Mouse (Mus musculus) T-helper 2 cell (primary cell): ENCODE measurements around the gene Nmd3.

Source experiments
- in situ Hi-C: fragments of 300-600 bp; cut with MboI, MseI; formaldehyde crosslinking; loops from one replicate; pipeline ENCODE4 v1.15.1; 2025; ENCODE audit warnings: high pct_unique_total_duplicates

Nmd3 gene

DNA sequence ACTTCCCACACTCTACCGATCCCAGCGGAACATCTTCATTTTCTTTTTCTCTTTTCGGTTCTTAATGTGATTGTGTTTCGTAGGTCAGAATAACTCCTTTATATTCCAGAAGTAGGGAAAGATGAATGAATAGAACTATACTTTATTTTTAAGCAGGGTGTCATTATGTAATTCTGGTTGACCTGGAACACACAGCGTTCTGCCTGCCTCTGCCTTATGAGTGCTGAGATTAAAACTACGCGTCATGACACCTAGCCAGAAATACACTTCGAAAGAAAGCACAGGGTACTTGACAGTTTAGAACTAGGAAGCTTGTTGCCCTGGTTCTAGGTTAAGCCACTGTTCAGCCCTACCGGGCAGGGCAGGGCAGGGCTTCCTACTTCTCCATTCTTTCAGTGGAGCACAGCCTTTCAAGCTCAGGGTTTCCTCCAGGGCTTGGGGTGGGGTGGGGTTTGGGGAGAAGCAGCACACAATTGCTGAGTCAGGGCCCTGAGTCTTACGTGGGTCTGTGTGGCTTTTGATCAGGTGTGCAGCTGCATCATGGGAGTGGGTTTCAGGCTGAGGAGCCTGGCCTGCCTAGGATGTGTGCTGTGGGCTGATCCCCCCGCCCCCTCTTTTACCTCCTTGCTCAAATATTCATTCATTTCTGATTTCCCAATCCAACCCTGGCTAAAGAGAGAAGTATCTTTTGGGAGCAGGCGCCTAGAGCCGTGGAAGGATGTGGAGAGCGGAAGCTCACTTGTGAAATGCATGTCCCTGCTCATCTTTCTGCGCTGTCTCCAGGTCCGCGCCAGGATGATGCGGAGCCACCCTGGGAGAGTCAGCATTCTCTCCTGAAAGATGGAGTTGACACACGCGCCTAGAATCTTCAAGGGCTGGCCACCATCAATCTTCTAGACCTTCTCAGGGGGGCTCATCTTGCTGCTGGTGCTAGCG lies 42.1 kb downstream of the Nmd3 start:
- in situ Hi-C loops, result no loop called here

- in situ Hi-C loops, result no loop called here
Observed at GRCm38 (mm10) chr3:69765206-69765605, 43.4 kb downstream of the Nmd3 start.

DNA sequence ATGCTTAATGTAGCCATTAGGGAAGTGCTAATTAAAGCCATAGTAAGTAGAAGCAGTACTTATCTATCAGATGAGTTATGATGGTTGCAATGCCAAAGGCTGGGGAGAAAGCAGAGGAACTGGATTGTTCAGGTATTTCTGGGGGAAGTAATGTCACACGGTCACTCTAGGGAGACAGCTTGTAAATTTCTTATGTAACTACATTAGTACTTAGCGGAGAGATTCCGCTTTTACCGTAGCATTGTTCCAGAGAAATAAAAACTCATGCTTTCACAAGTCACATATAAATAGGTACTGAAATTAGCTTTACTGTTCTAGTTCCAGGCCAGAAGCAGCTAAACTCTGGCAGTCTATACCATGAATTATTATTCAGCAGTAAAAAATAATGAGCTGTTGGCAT lies 47.4 kb downstream of the Nmd3 start:
- in situ Hi-C loops, result no loop called here

DNA sequence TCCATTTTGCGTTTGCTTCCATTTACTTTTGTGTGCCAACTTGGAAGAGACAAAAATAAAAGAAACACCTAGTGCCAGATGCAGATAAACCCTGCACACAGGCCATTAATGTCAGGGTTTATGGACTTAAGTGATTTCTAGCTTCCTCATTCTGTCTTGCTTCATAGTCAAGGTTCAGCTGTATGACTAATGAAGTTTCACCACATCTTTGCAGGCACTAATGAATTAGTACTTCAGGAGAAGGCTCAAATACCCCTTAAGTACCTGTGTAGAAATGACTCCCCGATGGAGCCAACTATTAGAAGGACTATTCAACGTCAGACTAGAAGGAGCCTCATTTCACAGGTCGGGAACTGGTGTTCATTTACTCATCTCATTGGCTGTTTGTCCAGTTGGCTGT lies 51.6 kb downstream of the Nmd3 start:
- in situ Hi-C loops, result no loop called here

- in situ Hi-C loops, result no loop called here
Observed at GRCm38 (mm10) chr3:69779246-69779796, 57.5 kb downstream of the Nmd3 start.

DNA sequence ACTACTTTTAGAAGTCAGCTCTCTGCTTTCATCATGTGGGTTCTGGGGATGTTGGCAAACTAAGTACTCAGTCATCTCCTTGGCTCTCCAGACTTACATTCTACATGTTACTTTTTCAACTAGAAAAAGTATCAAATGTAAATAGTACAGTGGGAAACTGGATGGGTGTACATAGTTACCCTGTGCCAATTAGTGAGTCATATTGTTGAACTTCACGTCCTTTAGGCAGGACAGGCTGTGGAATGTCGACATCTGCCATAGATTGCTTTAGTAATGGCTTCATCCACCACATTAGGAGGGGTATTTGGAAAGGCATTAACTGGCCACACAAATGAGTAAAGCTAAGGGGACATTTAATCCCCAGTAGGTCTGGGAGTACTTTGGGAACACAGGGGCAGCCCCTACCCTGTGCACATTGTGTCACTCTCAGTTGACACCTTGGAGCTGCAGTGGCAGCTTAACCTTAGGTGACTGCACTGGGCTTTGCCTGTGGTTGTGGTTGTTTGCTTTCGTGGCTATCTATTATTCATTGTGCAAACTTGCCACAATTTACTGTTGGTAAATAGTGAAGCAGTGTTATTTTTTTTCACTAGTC lies 71.1 kb downstream of the Nmd3 start:
- in situ Hi-C loops, result no loop called here

GRCm38 (mm10) chr3:69797533-69797932 lies 75.7 kb downstream of the Nmd3 start:
- in situ Hi-C loops, result no loop called here

GRCm38 (mm10) chr3:69797969-69798368 lies 76.2 kb downstream of the Nmd3 start:
- in situ Hi-C loops, result no loop called here

- in situ Hi-C loops, result no loop called here
Observed at GRCm38 (mm10) chr3:69799096-69799495, 77.3 kb downstream of the Nmd3 start.

DNA sequence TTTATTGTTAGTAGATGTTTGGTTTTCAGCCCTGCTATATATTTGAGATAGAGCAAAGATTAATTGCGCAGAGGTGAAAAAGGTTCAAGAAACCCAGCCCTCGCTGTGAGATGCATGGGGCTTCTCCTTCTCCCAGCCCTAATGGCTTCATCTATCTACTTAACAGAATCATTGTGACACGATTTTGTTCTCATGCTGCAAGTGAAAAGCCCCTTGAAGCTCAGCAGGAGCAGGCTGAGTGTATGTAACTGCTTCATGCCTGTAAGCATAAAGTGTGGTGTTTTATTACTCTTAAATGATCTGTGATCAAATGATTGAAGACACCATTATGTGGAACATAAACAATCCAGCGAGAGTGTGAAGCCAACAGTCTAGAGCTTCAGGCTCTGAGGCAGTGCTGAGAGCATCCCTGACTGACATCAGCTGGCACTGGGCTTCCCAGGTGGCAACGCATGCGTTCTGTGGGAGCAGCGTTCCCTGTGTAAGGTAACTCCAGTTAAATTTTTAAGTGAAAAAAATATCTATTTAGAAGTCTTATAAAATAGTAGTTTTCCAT lies 79.1 kb downstream of the Nmd3 start:
- in situ Hi-C loops, result no loop called here

GRCm38 (mm10) chr3:69803137-69803536 lies 81.4 kb downstream of the Nmd3 start:
- in situ Hi-C loops, result no loop called here
